Mouse (Mus musculus) lung, postnatal 0 days (tissue): ENCODE results near the gene Gse1.

ENCODE experiments used
- CTCF ChIP-seq: IDR thresholded peaks from 2 replicates; pipeline ENCODE4 v1.5.1; 2016; ENCODE audit warnings: antibody characterized with exemption, mild to moderate bottlenecking
- EP300 ChIP-seq: IDR thresholded peaks from 2 replicates; pipeline ENCODE4 v1.6.1; 2016; ENCODE audit warnings: antibody characterized with exemption, mild to moderate bottlenecking, control low read depth

- TF ChIP-seq EP300, result no peak
- no peak for TF ChIP-seq CTCF
Measured at GRCm38 (mm10) chr8:120445249-120445648, 217.0 kb downstream of the Gse1 start.
